Mouse (Mus musculus) olfactory bulb, adult 2 months (tissue): Measurements from ENCODE around the gene Snx6. TPM values are rescaled to one million over a fixed set of nuclear protein-coding genes. Genes with fewer than 3 reads are reported as not detected.
"Not testable (repeated sequence)": the region's sequence is repeated elsewhere in the genome, so short reads cannot be mapped to it uniquely, and the experiment has no call there.

Source experiments
- H3K27ac ChIP-seq: fragments of 200-500 bp; 2 replicates; pipeline ENCODE4 v1.5.1; 2012; ENCODE audit warnings: low read depth, low read length; ENCODE audit not compliant: insufficient read depth
- H3K4me1 ChIP-seq: fragments of 200-500 bp; 2 replicates; pipeline ENCODE4 v1.6.1; 2012; ENCODE audit warnings: low read length; ENCODE audit not compliant: control insufficient read depth, insufficient read depth
- H3K4me3 ChIP-seq: fragments of 200-500 bp; 2 replicates; pipeline ENCODE4 v1.5.1; 2012; ENCODE audit warnings: mild to moderate bottlenecking, low read depth, low read length, moderate library complexity; ENCODE audit not compliant: insufficient read depth
- CTCF ChIP-seq: fragments of 200-500 bp; IDR thresholded peaks from 2 replicates; pipeline ENCODE4 v1.5.1; 2012; ENCODE audit warnings: low read depth, mild to moderate bottlenecking, low read length, moderate library complexity; ENCODE audit not compliant: insufficient read depth
- POLR2A ChIP-seq: fragments of 200-500 bp; IDR thresholded peaks from 2 replicates; pipeline ENCODE4 v1.6.1; 2012; ENCODE audit warnings: mild to moderate bottlenecking, low read depth, low read length, moderate library complexity; ENCODE audit not compliant: insufficient read depth
- WGBS: fragments of 180-500 bp; shearing (Covaris S2); methylation state at CpG from one replicate; pipeline ENCODE4 v1.1.7; 2018; 5-methylcytosine and 5-hydroxymethylcytosine counted together
- polyA plus RNA-seq: library from polyadenylated mRNA; stranded (reverse); fragments of >200 nt; gene quantifications from 2 replicates; pipeline ENCODE4 v1.2.4, GENCODE M21; 2012; ENCODE audit warnings: low replicate concordance; ENCODE audit not compliant: missing spikeins, insufficient read depth, insufficient read length

Snx6 gene
- polyA plus RNA-seq, 1 experiment: not detected

DNA sequence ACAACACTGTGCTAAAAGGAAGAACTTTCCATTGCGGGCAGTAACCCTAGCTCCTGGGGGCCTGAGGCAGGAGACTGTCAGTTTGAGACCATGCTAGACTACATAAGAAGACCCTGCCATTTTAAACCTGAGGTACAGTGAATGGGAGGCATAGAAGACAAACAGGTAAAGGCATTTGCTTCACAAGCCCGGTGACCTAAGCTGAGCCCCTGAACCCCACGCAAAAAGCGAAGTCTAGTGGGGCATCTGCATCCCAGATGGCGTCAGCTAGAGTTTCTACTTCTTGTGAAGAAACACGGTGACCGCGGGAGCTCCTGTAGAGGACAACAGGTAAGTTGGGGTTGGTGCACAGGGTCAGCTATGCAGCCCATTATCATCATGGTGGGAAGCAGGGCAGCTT lies 46.9 kb downstream of the Snx6 start:
- TF ChIP-seq CTCF (no peak), POLR2A (no peak)
- WGBS: 99% methylated on average over 8 of the region's 8 CpGs
- Histone ChIP-seq H3K4me1 (no peaks in the 10 kb centered on the region), H3K27ac (no peak overlapping the region), H3K4me3 (no peak overlapping the region)

- H3K4me1 ChIP-seq, H3K27ac ChIP-seq, H3K4me3 ChIP-seq: not testable (repeated sequence)
- under 1% methylated on average over 12 of the region's 33 CpGs for WGBS
Observed at GRCm38 (mm10) chr12:54738661-54739243, 56.8 kb downstream of the Snx6 start.

DNA sequence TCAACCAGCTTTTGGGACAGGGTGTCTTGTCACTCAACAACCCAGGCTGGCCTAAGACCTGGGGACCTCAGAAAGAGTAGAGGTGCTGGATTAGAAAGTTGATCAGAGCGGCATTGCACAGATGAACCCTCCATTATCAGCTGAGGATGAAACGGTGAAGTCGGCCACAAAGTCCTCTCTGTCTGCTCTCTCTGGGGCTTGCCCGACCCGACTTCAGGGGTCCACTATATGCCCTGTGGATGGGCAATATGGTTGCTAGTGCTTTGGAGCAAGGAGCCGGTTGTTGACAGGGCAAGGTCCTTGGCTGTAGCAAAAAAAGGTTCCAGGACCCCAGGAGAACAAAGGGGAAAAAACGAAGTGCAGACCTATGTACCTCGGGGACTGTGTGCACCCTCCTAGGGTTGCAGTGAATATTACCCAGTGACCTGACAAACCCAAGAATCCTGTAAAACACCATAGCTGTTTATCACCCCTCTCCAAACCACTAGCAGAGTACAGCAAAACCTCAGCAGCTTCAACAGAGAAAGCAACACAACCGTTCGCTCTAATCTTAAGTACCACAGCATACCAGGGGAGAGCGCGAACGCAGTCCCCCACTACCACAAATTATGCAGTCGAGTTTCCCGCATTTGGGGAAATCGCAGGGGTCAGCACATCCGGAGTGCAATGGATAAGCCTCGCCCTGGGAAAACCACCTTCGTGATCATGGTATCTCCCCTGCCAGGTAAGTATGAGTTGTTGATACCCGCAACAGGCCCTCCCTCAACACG lies 57.4 kb downstream of the Snx6 start:
- not testable (repeated sequence) for H3K4me1 ChIP-seq, H3K4me3 ChIP-seq, H3K27ac ChIP-seq
- WGBS: no CpG with 5 or more reads among the region's 21 CpGs

DNA sequence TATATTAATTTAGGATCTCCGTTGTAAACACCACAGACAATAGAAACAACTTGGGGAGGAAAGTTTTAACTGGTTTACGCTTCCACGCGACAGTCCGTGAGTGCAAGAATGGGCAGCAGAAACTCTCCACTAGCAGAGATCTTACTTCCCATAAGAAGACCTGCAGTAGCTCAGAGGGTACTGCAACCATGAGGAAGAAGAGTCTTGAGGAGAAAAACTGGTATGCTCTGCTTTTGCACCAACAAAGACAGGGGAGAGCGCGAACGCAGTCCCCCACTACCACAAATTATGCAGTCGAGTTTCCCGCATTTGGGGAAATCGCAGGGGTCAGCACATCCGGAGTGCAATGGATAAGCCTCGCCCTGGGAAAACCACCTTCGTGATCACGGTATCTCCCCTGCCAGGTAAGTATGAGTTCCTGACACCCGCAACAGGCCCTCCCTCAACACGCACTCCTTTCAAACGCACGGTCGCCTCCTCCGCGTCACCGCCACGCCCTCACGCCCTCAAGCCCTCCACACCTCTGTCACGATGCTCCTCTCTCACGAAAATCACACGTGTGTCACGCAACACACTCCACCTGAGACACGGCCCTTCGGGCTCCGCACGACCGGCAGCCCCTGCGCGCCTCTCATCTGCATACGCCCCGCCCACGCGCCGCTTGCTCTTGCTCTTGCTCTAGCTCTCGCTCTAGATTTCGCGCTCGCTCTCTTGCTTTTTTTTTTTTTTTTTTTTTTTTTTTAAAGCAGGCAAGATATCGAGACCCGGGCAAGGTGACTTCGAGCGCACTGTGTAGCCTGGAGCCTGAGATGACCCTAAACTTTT lies 61.0 kb downstream of the Snx6 start:
- not testable (repeated sequence) for H3K27ac ChIP-seq, H3K4me1 ChIP-seq
- H3K4me3 ChIP-seq: peak overlapping the region; percentile 29
- WGBS: 0% methylated on average over 11 of the region's 49 CpGs

DNA sequence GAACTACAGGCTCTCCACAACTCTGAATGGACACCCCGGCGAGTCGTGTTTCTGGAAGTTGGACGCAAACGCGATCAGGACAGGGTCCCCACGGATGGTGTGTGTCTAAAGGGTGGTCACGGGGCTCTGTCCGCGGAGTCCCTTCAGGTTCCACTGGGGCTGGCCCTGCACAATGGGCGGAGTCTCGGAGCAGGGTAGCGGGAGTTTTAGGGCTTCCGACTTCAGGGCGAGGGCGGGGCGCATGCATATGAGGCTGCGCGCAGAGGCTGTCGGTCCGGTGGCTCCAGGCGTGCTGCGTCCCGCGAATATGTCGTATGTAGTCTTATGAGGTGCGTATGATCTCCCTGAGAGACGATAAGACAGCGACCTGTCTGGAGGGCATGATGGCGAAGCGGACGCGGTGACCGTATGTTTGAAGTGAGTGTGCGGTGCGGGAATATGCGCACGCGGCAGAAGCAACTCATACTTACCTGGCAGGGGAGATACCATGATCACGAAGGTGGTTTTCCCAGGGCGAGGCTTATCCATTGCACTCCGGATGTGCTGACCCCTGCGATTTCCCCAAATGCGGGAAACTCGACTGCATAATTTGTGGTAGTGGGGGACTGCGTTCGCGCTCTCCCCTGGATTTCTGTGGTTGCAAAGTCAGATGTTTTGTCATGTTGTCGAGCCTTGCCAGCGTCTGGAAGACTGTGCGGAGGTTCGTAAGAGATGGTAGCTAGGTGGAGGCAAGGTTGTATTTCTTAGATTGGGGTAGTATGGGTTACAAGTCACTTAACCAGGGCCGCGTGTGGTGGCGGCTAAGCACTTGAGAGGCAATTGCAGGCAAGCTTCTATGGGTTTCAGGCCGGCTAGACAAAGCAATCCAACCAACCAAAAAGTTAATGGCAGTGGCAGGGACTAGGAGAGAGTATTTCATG lies 66.1 kb downstream of the Snx6 start:
- H3K4me1 ChIP-seq, H3K27ac ChIP-seq, H3K4me3 ChIP-seq: not testable (repeated sequence)
- WGBS: no CpG with 5 or more reads among the region's 56 CpGs

DNA sequence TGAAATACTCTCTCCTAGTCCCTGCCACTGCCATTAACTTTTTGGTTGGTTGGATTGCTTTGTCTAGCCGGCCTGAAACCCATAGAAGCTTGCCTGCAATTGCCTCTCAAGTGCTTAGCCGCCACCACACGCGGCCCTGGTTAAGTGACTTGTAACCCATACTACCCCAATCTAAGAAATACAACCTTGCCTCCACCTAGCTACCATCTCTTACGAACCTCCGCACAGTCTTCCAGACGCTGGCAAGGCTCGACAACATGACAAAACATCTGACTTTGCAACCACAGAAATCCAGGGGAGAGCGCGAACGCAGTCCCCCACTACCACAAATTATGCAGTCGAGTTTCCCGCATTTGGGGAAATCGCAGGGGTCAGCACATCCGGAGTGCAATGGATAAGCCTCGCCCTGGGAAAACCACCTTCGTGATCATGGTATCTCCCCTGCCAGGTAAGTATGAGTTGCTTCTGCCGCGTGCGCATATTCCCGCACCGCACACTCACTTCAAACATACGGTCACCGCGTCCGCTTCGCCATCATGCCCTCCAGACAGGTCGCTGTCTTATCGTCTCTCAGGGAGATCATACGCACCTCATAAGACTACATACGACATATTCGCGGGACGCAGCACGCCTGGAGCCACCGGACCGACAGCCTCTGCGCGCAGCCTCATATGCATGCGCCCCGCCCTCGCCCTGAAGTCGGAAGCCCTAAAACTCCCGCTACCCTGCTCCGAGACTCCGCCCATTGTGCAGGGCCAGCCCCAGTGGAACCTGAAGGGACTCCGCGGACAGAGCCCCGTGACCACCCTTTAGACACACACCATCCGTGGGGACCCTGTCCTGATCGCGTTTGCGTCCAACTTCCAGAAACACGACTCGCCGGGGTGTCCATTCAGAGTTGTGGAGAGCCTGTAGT lies 76.4 kb downstream of the Snx6 start:
- no CpG with 5 or more reads among the region's 56 CpGs for WGBS
- H3K4me3 ChIP-seq, H3K4me1 ChIP-seq, H3K27ac ChIP-seq: not testable (repeated sequence)

GRCm38 (mm10) chr12:54717516-54717915 lies 78.0 kb downstream of the Snx6 start:
- WGBS: 78% methylated on average over 7 of the region's 11 CpGs
- not testable (repeated sequence) for H3K27ac ChIP-seq, H3K4me1 ChIP-seq, H3K4me3 ChIP-seq

DNA sequence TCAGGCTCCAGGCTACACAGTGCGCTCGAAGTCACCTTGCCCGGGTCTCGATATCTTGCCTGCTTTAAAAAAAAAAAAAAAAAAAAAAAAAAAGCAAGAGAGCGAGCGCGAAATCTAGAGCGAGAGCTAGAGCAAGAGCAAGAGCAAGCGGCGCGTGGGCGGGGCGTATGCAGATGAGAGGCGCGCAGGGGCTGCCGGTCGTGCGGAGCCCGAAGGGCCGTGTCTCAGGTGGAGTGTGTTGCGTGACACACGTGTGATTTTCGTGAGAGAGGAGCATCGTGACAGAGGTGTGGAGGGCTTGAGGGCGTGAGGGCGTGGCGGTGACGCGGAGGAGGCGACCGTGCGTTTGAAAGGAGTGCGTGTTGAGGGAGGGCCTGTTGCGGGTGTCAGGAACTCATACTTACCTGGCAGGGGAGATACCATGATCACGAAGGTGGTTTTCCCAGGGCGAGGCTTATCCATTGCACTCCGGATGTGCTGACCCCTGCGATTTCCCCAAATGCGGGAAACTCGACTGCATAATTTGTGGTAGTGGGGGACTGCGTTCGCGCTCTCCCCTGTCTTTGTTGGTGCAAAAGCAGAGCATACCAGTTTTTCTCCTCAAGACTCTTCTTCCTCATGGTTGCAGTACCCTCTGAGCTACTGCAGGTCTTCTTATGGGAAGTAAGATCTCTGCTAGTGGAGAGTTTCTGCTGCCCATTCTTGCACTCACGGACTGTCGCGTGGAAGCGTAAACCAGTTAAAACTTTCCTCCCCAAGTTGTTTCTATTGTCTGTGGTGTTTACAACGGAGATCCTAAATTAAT lies 81.5 kb downstream of the Snx6 start:
- H3K4me3 ChIP-seq, H3K4me1 ChIP-seq, H3K27ac ChIP-seq: not testable (repeated sequence)
- WGBS: 0% methylated on average over 6 of the region's 48 CpGs

DNA sequence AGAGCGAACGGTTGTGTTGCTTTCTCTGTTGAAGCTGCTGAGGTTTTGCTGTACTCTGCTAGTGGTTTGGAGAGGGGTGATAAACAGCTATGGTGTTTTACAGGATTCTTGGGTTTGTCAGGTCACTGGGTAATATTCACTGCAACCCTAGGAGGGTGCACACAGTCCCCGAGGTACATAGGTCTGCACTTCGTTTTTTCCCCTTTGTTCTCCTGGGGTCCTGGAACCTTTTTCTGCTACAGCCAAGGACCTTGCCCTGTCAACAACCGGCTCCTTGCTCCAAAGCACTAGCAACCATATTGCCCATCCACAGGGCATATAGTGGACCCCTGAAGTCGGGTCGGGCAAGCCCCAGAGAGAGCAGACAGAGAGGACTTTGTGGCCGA lies 85.0 kb downstream of the Snx6 start:
- 0% methylated on average over 3 of the region's 8 CpGs for WGBS
- not testable (repeated sequence) for H3K4me1 ChIP-seq, H3K4me3 ChIP-seq, H3K27ac ChIP-seq

- 2% methylated on average over 11 of the region's 44 CpGs for WGBS
Observed at GRCm38 (mm10) chr12:54709691-54710493, 85.6 kb downstream of the Snx6 start.

More at GRCm38 (mm10) chr12:54709691-54710493, 85.6 kb downstream of the Snx6 start:
- H3K27ac ChIP-seq, H3K4me1 ChIP-seq, H3K4me3 ChIP-seq: not testable (repeated sequence)
